Mouse (Mus musculus) CD4-positive helper T cell, adult 2 months (primary cell): ENCODE data around the gene Colec11.

Source experiments
- DNase-seq: peaks from one replicate; pipeline ENCODE4 v3.0.0-alpha.2; 2012; ENCODE audit warnings: low read depth, missing footprints, low spot score

Colec11 gene

GRCm38 (mm10) chr12:28602259-28602658, 20.9 kb downstream of the Colec11 start:
- DNase-seq: no peak

DNA sequence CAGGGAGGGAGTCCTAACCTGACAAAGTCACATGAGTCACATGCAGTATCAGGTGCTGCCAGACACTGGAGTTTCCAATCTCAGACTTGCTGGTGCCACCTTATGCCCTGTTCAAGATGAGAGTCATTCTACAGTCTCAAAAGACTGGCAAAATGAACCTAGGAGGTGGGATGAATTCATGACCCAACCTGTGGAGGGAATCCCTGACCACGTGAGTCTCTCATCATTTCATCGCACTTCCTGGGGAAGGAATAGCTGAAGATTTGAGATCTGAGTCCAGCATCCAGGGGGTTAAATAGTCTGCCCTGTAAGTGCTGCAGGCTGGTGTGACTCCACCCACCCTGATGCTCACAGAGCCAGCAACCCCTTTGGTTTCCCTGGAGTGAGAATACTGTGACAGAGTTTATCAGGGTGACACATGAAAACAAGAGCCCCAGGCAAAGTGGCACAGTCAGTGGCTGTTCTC, 24.6 kb downstream of the Colec11 start:
- no peak for DNase-seq

DNA sequence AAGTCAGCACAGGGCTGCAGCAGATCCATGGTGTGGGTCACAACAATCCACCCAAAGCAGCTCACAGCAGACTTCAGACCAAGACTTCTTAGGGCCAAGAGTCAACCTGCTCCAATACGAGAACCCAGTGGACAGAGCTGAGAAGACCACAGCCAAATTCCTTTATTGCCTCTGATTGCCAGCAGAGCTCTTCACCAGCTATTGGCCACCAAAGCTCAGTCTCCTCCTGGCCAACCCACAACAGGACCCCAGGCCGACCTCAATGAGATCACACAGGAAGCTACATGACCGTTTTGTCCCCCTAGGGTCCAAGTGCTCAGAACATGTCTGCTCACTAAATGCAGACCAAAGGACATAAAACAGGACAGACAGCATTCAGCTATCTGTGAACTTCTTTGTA, 25.1 kb downstream of the Colec11 start:
- no peak for DNase-seq

DNA sequence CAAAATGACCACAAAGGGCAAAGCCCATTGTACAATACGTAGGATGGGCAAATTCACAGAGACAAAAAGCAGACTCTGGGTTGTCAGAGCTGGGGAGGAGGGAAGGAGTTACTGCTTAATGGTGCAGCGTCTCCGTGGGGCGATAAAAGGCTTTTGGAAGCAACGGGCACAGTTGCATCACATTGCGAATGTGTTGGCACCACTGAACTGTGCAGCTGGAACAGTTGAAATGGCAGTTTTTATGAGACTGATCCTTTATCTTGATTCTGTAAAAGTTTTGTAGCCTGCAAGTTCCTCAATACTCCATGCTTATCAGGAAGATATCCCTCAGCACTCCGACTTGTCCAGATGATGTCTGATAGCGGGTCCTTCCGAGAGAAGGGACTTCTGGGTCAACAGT, 25.5 kb downstream of the Colec11 start:
- DNase-seq: no peak

DNA sequence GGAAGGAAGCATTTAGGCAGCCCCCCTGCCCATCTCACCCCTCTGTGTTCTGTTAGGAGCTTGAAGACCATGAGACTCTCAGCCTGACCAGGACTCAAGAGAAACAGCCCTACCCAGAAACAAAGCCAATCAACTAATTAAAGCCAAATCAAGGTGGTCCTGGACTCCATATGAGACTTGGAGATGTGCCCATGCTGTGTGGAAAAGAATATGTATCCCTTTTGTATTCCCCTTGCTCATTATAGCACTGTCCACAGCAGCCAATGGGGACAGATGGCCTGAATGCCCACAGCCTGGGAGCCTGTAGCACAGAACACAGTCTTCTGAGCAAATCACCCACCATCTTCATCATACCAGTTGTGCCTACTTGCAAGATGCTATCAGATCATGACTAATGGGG, 26.3 kb downstream of the Colec11 start:
- no peak for DNase-seq

- no peak for DNase-seq
Measured at GRCm38 (mm10) chr12:28590428-28590827, 32.7 kb downstream of the Colec11 start.

- DNase-seq: peak; percentile 62
Measured at GRCm38 (mm10) chr12:28589090-28589868, 33.9 kb downstream of the Colec11 start.

DNA sequence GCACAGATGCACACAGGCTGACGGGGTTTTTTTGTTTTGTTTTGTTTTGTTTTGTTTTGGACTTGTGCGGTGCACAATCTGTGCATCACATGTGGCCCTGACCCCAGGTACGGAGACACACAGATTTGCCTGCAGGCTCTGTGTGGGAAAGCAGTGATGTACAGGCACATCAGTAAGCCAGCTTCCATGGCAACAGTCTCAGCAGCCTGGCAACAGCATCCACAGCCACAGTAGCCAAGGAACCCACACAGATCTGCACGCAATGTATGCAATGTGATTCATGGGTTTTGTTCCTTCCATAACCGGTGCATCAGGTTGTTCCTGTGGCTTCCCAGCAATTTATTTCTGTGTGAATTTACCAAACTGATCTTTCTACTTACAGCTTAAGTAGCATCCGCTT, 35.2 kb downstream of the Colec11 start:
- DNase-seq: no peak

DNA sequence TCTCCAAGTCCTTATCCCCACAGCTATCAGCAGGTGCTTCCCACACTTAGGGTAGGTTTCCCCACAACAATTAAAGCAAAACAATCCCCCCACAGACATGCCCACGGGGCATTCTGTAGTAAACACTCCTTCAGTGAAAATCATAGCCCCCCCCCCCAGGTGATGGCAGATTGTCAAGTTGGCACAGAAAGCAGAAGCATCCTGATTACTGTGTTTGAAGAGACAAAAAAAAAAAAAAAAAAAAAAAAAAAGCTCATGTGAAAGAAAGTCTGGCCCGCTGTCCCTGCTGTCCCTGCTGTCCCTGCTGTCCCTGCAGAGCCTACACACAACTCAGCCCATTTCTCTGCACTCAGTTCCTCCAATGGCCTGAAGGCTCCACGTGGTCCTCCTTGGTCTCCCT, 39.1 kb downstream of the Colec11 start:
- no peak for DNase-seq

- no peak for DNase-seq
Measured at GRCm38 (mm10) chr12:28582423-28582822, 40.8 kb downstream of the Colec11 start, which contains the start of gene Allc. Gene Allc, minus strand, starts transcription at chr12:28582523.

DNA sequence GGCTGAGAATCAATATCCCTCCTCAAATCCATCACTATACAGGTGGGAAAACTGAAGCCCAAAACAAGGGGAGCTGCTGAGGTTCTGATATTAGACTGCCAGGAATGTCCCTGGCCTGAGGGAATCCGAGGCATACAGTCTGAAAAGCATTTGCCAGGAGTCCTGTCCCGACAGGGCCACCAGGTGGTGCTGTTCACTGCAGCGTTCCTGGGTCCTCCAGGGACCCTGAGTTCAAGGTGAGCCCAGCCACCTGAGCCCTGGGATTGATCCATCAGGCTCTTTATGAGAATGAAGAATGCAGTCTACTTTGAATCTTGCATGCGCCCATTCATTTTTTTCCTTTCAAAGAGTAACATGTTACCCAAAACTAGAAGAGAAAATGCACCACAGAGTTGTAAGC, 44.0 kb downstream of the Colec11 start:
- no peak for DNase-seq

DNA sequence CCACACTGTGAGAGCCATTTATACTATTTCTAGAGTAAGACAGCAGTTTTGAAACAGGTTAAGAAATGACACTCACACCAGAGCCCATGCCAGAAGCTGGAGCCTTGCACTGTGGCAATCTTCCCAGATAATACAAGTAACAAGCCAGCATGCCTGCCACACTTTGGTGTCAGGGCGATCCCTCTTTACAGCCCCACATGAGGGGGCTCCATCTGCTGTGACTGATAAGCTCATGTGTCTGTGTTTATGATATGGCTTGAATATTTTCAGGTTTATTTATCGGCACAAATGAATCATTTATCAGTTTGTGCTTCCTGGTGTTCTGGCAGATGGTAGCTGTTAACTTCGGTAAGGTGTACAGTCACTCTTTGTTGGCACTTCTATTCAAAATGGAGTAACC, 45.0 kb downstream of the Colec11 start:
- no peak for DNase-seq

DNA sequence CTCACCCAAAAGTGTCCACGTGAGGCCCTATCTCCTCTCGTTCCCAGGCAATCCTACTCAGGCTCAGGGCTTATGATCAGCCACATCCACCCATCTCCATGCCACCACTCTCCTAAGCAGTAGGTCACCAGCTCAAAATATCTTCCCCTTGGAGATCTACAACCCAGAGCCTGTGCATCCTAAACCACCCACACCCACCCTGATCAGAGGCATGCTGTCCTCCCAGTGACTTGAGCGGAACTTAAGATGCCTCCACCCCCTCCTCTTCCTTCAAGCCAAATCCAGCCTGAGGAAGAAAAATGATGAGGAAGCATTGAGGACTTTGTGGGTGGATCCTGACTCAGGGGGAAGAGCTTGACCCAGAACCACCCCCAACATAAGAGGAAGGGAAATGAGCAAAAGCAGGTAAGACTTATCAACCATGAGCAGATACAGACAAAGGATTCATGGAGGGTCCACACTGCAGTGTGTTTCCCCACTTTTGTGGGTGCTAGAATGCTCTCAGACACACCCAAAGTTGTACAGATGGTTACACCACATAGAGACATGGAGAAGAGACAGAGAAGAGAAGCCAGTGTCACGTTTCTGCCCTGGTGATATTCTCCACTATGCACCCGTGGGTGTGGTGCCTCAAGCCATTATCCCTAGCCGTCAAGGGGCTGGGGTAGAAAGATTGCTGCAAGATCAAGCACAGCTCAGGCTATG, 47.7 kb downstream of the Colec11 start:
- no peak for DNase-seq

DNA sequence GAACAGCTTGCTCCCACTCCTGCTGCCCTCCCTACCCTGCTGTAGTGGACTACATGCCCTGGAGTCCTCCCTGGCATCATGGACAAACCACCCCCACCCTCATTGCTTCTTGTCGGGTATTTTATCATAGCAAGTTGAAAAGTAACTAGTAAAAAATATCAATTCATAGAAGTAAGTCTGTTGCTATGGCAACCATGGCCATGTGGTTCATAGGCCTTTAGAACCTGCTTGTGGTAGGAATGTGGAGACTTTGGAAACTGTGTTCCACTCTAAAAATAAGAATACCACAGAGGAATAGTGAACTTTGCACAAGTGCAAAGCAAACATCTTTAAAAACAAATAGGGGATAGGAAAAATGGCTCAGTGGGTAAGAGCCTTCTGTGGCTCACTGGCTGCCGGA, 50.9 kb downstream of the Colec11 start:
- no peak for DNase-seq

DNA sequence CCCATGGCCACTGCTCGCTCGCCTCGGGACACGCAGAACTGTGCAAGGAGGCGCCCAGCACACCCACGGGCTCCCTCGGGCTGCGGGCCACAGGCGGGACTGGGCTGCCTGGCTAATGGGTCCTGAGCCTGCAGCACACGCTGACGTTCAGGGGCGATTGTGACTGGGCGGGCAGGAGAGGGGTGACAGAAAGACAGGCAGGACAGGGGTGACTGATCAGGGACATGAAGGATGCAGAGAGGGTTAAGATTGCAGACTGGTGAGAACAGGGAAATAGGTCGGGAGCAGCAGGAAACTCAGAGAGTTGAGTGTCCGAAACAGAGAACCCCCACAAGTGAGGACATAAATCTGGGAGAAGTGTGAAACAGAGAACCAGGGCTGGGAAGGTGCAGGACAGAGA, 70.9 kb downstream of the Colec11 start, which contains the start of gene Dcdc2c:
Gene Dcdc2c (minus strand): TSS at position 101 of the 400 bp plus-strand sequence.
- DNase-seq: no peak

- no peak for DNase-seq
Measured at GRCm38 (mm10) chr12:28551775-28552174, 71.4 kb downstream of the Colec11 start.

- DNase-seq: no peak
Measured at GRCm38 (mm10) chr12:28548887-28549286, 74.3 kb downstream of the Colec11 start.
